Mouse (Mus musculus): Measurements from ENCODE around the gene Actrt1. TPM values are rescaled to one million over a fixed set of nuclear protein-coding genes. Genes with fewer than 3 reads are reported as not detected.

The Actrt1 gene
- polyA plus RNA-seq (2015; fragmentation: Nextera tagmentation; extraction: Ambion mirVana) = not detected in 2 replicates

GRCm38 (mm10) chrX:46328707-46329106, at the start of gene Actrt1:
Gene Actrt1, plus strand, starts transcription at chrX:46329007.
- Histone ChIP-seq H3K9ac (no peak within 1 kb of the TSS), H3K9me3 (replicated peaks) (no peaks in the 10 kb centered on the region), H3K4me3 (replicated peaks) (no peak within 1 kb of the TSS), H3K27ac (replicated peaks) (no peak within 1 kb of the TSS), H3K4me1 (no peaks in the 10 kb centered on the region), H3K27me3 (no peaks in the 10 kb centered on the region), H3K4me2 (replicated peaks) (no peak within 1 kb of the TSS), H3K36me3 (no peaks in the 10 kb centered on the region)
- no peak for ATAC-seq (ENCODE audit: insufficient number of reproducible peaks, low FRiP score, low TSS enrichment, low read depth)

DNA sequence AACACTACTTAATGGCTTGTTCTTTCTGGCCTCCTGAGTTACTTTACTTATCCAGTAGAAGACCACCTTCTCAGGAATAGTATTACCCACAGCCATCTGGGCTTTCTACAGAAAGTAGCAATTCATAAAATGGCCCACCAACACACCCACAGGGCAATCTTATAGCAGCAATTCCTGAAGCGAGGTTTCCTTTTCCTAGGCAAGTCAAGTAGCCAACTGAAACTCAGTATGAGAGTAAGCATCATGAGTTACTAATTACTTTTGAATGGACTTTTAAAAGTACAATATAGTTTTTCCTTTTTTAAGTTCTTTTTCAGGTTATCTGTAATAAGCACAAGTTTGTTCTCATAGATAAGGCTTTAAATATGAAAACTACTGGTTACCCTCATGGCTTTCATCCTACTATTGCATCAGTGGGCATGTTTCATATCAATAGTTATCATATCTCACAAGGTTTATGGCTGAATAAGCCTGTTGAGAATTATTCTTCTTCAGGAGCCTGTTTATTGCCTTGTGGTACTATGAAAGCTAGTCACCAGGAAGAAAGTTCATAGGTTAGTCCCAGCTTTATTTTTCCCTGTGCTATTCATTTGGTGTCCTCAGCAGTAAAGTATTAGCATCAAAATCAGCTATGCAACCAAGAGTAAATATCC, 2.8 kb downstream of the Actrt1 start:
- no peaks in the 10 kb centered on the region for H3K4me1 ChIP-seq
- no peak overlapping the region for H3K27ac ChIP-seq (replicated peaks)
- no peaks in the 10 kb centered on the region for H3K36me3 ChIP-seq
- H3K4me2 ChIP-seq (replicated peaks) = no peak overlapping the region
- WGBS = 71% methylated on average over 1 of the region's 1 CpGs
- H3K9ac ChIP-seq = no peak overlapping the region
- ATAC-seq (ENCODE audit: insufficient number of reproducible peaks, low FRiP score, low TSS enrichment, low read depth) = no peak
- no peaks in the 10 kb centered on the region for H3K27me3 ChIP-seq
- H3K9me3 ChIP-seq (replicated peaks) = no peaks in the 10 kb centered on the region
- H3K4me3 ChIP-seq (replicated peaks) = no peak overlapping the region
